In the genomic region with DNA sequence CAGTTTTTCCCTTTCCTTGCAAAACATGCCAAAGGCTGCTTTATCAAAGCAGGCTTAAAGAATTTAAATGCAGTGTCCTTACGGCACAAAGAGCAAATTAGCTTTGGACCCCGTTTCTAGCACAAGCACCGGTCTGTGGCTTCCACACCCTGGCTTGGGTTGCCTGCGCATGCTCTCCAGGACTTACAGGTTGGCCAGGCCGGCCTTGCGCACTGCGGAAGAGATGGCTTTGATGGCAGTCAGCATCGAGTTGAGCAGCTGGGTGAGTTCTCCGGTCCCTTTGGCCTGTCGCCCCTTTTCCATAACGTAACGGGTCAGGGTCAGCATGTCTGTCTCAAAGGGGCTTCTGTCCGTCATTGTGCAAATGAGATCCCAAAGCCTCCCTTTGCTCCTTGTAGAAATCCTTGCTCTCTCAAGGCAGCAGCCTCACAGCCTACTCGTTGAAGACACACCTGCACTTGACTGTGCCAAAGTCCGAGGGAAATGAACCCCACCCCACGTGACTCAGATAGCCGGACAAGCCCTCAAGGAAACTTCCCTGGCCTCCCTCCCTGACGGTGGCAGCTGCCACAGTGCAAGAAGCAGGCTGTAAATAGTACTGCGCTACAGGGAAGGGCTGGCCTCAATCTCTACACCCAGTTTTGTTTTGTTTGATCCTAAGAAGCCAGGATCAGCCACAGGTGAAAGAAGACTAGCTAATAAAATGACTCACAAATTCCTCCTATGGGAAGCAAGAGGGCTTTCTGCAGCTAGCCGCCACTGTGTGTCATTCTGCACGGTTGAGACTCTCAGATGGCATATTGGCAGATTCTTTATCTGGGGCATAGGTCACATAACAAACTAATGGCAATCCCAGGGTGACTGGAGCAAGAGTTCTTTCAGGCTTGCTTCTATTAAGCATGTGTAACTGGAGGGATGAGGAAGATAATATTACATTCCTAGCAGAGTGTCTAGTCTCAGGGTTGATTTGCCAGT, we compare ENCODE assay signal across 10 mouse cellular contexts. TPM values are rescaled to one million over a fixed set of nuclear protein-coding genes. Genes with fewer than 3 reads are reported as not detected.
DNase-seq lines count a peak whose midpoint lies in the region; ATAC-seq and TF ChIP-seq lines count a peak whose summit lies in the region.
"Had no signal": no experiment of that assay in that cellular context is flagged by ENCODE, and none has a peak within 500 bp of the region (broad histone marks: within the 10 kb centered on the region; RNA-seq: fewer than 3 reads in every experiment).

A gene (minus strand): TSS at position 482 of the 975 bp plus-strand sequence.

- H3K4me2 ChIP-seq in forebrain, postnatal 0 days (ENCODE audit: low read depth) = no peak within 1 kb of the TSS
- H3K4me2 ChIP-seq: lung, embryonic 15.5 days had no signal

- WGBS in kidney, adult 2 months = 49% methylated on average over 21 of the region's 21 CpGs
- 74% methylated on average over 21 of the region's 21 CpGs for WGBS in forebrain, postnatal 0 days

- no peaks in the 10 kb centered on the region for H3K27me3 ChIP-seq in kidney, adult 2 months (replicated peaks; ENCODE audit: control insufficient read depth, insufficient read depth, low read length)
- H3K27me3 ChIP-seq in forebrain, postnatal 0 days (ENCODE audit: insufficient read depth, low read length) = no peaks in the 10 kb centered on the region
- H3K27me3 ChIP-seq: lung, embryonic 15.5 days had no signal

- H3K36me3 ChIP-seq in kidney, adult 2 months (ENCODE audit: control insufficient read depth, insufficient read depth, low read length) = no peaks in the 10 kb centered on the region
- H3K36me3 ChIP-seq in forebrain, postnatal 0 days (ENCODE audit: insufficient read depth) = no peaks in the 10 kb centered on the region
- H3K36me3 ChIP-seq: lung, embryonic 15.5 days had no signal

- peak; percentile 19 for DNase-seq in adrenal gland, postnatal 10 days
- DNase-seq in adrenal gland, postnatal 4 days (ENCODE audit: low spot score in 2 of 2) = no peak
- peak; percentile 43 to 66 for DNase-seq in gastrocnemius, adult 8-10 months (ENCODE audit: low spot score in 2 of 2)
- DNase-seq in kidney, adult 2 months = peak; percentile 91
- DNase-seq in skeletal muscle tissue, adult 2 months (ENCODE audit: low read depth, low spot score) = peak; percentile 78
- DNase-seq in forebrain, postnatal 0 days = no peak
- no peak for DNase-seq in thymus, postnatal 25 days
- DNase-seq in embryo, embryonic 11 days = no peak

- 0 out of 2 replicates have a peak within 1 kb of the TSS, but pooled peaks have one; percentile 6 for H3K27ac ChIP-seq in kidney, adult 2 months (ENCODE audit: insufficient read depth, low read depth, low read length)
- no peak within 1 kb of the TSS for H3K27ac ChIP-seq in forebrain, postnatal 0 days (ENCODE audit: low read depth, low read length)
- H3K27ac ChIP-seq: lung, embryonic 15.5 days had no signal

- no peaks in the 10 kb centered on the region for H3K9me3 ChIP-seq in forebrain, postnatal 0 days (ENCODE audit: low read length)
- H3K9me3 ChIP-seq: lung, embryonic 15.5 days had no signal

- no peak for TF ChIP-seq POLR2A in kidney, adult 2 months (IDR thresholded peaks at IDR 0.05; ENCODE audit: low read depth, low read length)

- H3K4me3 ChIP-seq in kidney, adult 2 months (ENCODE audit: insufficient read depth, low read depth, low read length) = no peak within 1 kb of the TSS
- no peak within 1 kb of the TSS for H3K4me3 ChIP-seq in forebrain, postnatal 0 days (ENCODE audit: low read depth, low read length)
- H3K4me3 ChIP-seq: lung, embryonic 15.5 days had no signal

- H3K9ac ChIP-seq in forebrain, postnatal 0 days = no peak within 1 kb of the TSS
- H3K9ac ChIP-seq: lung, embryonic 15.5 days had no signal

- no peaks in the 10 kb centered on the region; the same call in 1 of the 2 replicates for H3K4me1 ChIP-seq in kidney, adult 2 months (ENCODE audit: control insufficient read depth, insufficient read depth, low read length)
- no peaks in the 10 kb centered on the region for H3K4me1 ChIP-seq in forebrain, postnatal 0 days (ENCODE audit: insufficient read depth)

- TF ChIP-seq CTCF in kidney, adult 2 months (conservative IDR thresholded peaks at IDR 0.05; ENCODE audit: insufficient read depth, insufficient read length, low read depth, low read length) = no peak
- no peak for TF ChIP-seq CTCF in forebrain, postnatal 0 days (IDR thresholded peaks at IDR 0.05; ENCODE audit: low read depth)

- no peak for ATAC-seq in forebrain, postnatal 0 days
- ATAC-seq: hindbrain, embryonic 16.5 days had no signal

RNA-seq across cellular contexts. Expression of the gene that starts here (rescaled TPM):
- total RNA-seq in adrenal gland, postnatal 10 days (2021) = 10 to 100 TPM in 1 of 2 experiments, 1 to 10 TPM in 1; 9.1 to 29.7 TPM
- total RNA-seq in adrenal gland, postnatal 4 days (2021) = 1 to 10 TPM; 8.0 to 8.7 TPM
- total RNA-seq in gastrocnemius, adult 8-10 months (2022) = 100 to 1,000 TPM in 1 of 4 experiments, 10 to 100 TPM in 3; 29.0 to 122 (median 55.0) TPM
- polyA plus RNA-seq in kidney, adult 2 months (2012; rRNA removed) = 28.8 and 35.3 TPM in 2 replicates
- 0.46 and 0.62 TPM in 2 replicates for total RNA-seq in forebrain, postnatal 0 days (2014; rRNA removed)
- 1.1 and 1.2 TPM in 2 replicates for polyA plus RNA-seq in forebrain, postnatal 0 days (2015; fragmentation: Nextera tagmentation; extraction: Ambion mirVana)

Comparison
In these comparisons a context has a peak if more than half of its experiments do, and no peak if none do; other contexts are left out.
1. RNA of the gene that starts here (polyA plus RNA-seq): 28.8 to 35.3 TPM in kidney, adult 2 months; 1.1 to 1.2 TPM in forebrain, postnatal 0 days; every median in the first group is over 10 times any median in the second.
2. DNase-seq: peak in adrenal gland, postnatal 10 days (single experiment), gastrocnemius, adult 8-10 months (2 of 2), kidney, adult 2 months (single experiment) and skeletal muscle tissue, adult 2 months (single experiment); none in adrenal gland, postnatal 4 days (0 of 2), forebrain, postnatal 0 days (single experiment), thymus, postnatal 25 days (single experiment) and embryo, embryonic 11 days (single experiment).